Mouse (Mus musculus) heart, embryonic 15.5 days (tissue): ENCODE measurements around the gene Dnah7c. TPM values are rescaled to one million over a fixed set of nuclear protein-coding genes. Genes with fewer than 3 reads are reported as not detected.
"Not testable (repeated sequence)": the region's sequence is repeated elsewhere in the genome, so short reads cannot be mapped to it uniquely, and the experiment has no call there.

ENCODE experiments used
- ATAC-seq: fragments of 200-750 bp; cut with Nextera tagmentation; replicated peaks from 2 replicates; pipeline ENCODE4 v1.8.0; 2017; ENCODE audit warnings: low read depth, moderate TSS enrichment; ENCODE audit not compliant: insufficient number of reproducible peaks, insufficient read depth, low FRiP score
- H3K27ac ChIP-seq: fragments of 300-500 bp; sonication (generic); 2 replicates; pipeline ENCODE4 v1.5.1; 2015; ENCODE audit warnings: mild to moderate bottlenecking, inconsistent platforms
- H3K27me3 ChIP-seq: fragments of 300-500 bp; sonication (generic); 2 replicates; pipeline ENCODE4 v1.6.1; 2015; ENCODE audit warnings: inconsistent platforms
- H3K36me3 ChIP-seq: fragments of 300-500 bp; sonication (generic); 2 replicates; pipeline ENCODE4 v1.6.1; 2015; ENCODE audit warnings: mild to moderate bottlenecking, inconsistent platforms
- H3K4me1 ChIP-seq: fragments of 300-500 bp; sonication (generic); replicated peaks from 2 replicates; pipeline ENCODE4 v1.6.1; 2015; ENCODE audit warnings: inconsistent platforms
- H3K4me2 ChIP-seq: fragments of 300-500 bp; sonication (generic); 2 replicates; pipeline ENCODE4 v1.6.1; 2015; ENCODE audit warnings: inconsistent platforms, mild to moderate bottlenecking, moderate library complexity
- H3K4me3 ChIP-seq: fragments of 300-500 bp; sonication (generic); 2 replicates; pipeline ENCODE4 v1.5.1; 2015; ENCODE audit warnings: mild to moderate bottlenecking, inconsistent platforms
- H3K9ac ChIP-seq: fragments of 300-500 bp; sonication (generic); 2 replicates; pipeline ENCODE4 v1.6.1; 2015; ENCODE audit warnings: mild to moderate bottlenecking, inconsistent platforms
- H3K9me3 ChIP-seq: fragments of 300-500 bp; sonication (generic); replicated peaks from 2 replicates; pipeline ENCODE4 v1.6.1; 2016; ENCODE audit warnings: inconsistent platforms
- WGBS: fragments of 180-500 bp; shearing (Covaris S2); methylation state at CpG from one replicate; pipeline ENCODE4 v1.1.7; 2015; ENCODE audit warnings: mixed read lengths; 5-methylcytosine and 5-hydroxymethylcytosine counted together
- polyA plus RNA-seq: library from polyadenylated mRNA; unstranded; fragments of >200 nt; fragmentation: Nextera tagmentation; extraction: Ambion mirVana; gene quantifications from 2 replicates; pipeline ENCODE4 v1.2.1, GENCODE M21; 2015

The Dnah7c gene
- polyA plus RNA-seq, 1 experiment from 2014 or later = 0.04 TPM

DNA sequence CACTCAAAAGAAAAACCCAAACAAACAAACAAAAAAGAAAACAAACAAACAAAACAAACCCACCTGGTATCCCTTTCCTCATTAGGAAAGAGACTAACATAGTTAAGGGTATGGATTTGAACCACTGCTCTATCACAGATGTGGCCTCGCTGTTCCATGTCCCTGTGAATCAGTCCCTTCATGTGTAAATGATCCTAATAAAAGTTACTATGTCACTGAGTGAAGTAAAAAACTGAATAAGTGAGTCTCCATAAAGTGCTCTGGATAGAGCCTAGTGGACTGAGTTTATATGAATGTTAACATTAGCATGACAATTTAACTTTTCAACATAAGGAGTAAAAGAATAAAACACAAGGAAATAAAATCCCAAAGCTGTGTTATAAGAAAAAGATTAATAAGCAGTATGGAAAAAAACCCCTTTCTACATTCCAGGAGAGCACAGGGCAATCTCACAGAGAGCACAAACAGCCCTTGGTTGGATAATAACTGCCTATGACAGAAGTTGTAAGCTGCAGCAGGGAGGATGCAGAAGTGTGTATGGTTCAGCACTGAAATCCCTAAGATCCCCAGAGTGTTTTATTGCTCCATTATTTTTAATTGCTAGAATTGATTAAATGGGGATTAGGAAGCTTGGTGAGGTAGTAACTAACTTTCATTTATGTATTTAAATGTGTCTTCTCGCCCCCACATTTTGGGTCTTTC lies 308.2 kb downstream of the Dnah7c start:
- H3K4me2 ChIP-seq, H3K36me3 ChIP-seq, H3K9me3 ChIP-seq, H3K27me3 ChIP-seq, H3K4me3 ChIP-seq, ATAC-seq, H3K4me1 ChIP-seq, H3K9ac ChIP-seq, H3K27ac ChIP-seq: not testable (repeated sequence)
- 77% methylated on average over 2 of the region's 2 CpGs for whole genome bisulfite sequencing

DNA sequence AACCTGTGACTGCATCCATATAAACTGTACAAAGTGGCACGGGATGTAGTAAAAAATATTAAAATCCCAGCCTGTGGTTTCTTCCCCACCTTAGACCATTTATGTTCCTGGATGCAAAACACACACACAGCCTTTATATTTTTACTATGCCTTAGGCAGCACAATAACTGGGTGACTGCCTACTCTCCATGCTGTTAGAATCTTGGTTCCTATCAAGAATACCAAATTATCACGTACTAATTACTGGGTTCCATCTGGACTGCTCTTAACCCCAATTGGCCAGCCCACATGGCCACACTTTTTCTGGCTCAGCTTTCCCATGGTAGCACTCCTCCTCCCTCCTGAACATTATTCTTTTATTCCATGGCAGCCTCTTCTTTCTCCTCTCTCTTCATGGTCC lies 309.1 kb downstream of the Dnah7c start:
- H3K36me3 ChIP-seq, H3K27me3 ChIP-seq, ATAC-seq, H3K4me2 ChIP-seq, H3K4me1 ChIP-seq, H3K9ac ChIP-seq, H3K27ac ChIP-seq, H3K4me3 ChIP-seq, H3K9me3 ChIP-seq: not testable (repeated sequence)
- 77% methylated on average over 2 of the region's 2 CpGs for WGBS

DNA sequence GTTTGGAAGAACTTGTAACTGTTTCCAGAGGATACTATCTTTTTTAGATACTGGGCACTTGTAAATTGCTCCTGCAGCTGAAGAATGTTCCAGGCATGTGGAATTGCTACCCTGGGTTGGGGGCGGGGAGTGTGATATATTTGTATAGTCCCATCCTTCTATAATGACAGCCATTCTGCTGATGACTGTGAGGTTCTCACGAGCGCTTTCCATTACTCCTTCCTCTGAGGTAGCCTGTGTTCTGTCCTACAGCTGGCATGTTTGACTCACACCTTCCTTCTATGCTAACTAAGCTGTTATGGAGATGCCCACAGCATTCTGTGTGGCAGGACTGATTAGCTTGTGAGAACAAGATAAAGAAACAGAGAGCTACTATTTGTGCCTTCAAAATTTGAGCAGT lies 339.2 kb downstream of the Dnah7c start:
- not testable (repeated sequence) for H3K27me3 ChIP-seq, H3K9ac ChIP-seq, H3K36me3 ChIP-seq, H3K9me3 ChIP-seq, H3K4me2 ChIP-seq, H3K27ac ChIP-seq, H3K4me3 ChIP-seq, H3K4me1 ChIP-seq, ATAC-seq
- WGBS = 28% methylated on average over 3 of the region's 3 CpGs

DNA sequence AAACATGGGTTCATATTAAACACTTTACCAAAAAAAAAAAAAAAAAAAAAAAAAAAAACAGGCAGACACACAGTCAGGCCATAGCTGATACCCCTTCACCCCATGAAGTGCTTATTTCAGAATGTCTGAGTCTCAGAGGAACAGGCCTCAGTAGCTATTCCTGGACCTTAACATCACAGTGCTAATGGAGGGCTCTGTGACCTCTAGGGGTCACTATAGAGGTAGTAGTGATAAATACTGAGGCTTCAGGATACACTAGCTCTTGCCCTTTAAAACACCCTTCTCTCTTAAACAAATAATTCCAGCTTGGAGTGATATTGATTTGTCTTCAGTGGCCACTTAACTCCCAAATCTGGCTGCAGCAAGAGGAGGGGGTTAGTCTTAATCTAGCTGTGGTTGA lies 343.9 kb downstream of the Dnah7c start:
- not testable (repeated sequence) for H3K27ac ChIP-seq, H3K36me3 ChIP-seq, H3K9me3 ChIP-seq, H3K9ac ChIP-seq, H3K4me2 ChIP-seq, H3K27me3 ChIP-seq, H3K4me1 ChIP-seq, H3K4me3 ChIP-seq, ATAC-seq

DNA sequence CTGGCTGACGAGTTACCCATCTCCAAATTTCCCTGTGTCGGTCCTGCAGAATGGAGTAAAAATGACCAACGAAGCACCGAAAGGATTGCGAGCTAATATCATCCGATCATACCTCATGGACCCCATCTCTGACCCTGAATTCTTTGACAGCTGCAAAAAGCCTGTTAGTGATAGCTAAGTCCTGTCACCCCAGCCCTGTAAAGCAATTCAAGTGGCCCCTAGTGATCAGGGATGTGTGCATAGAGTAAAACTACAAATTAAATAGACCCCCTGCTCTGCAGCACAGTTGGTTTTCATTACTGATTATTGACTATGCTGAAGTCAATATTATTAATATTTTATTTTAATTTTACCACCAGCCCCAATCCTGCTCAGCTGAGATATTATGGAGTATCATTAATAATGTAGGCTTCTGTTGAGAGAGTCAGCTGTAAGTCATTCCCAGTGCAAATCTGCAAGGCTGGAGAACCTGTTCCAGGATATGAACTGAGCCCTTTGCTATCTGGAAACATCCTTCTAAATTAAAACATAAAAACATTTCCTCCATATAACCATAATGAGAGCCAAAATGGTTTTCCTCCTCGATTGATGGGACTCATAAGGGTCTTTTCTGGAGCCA lies 344.8 kb downstream of the Dnah7c start:
- H3K27me3 ChIP-seq, H3K36me3 ChIP-seq, ATAC-seq, H3K9ac ChIP-seq, H3K4me3 ChIP-seq, H3K27ac ChIP-seq, H3K4me2 ChIP-seq, H3K4me1 ChIP-seq, H3K9me3 ChIP-seq: not testable (repeated sequence)
- 84% methylated on average over 7 of the region's 7 CpGs for WGBS

DNA sequence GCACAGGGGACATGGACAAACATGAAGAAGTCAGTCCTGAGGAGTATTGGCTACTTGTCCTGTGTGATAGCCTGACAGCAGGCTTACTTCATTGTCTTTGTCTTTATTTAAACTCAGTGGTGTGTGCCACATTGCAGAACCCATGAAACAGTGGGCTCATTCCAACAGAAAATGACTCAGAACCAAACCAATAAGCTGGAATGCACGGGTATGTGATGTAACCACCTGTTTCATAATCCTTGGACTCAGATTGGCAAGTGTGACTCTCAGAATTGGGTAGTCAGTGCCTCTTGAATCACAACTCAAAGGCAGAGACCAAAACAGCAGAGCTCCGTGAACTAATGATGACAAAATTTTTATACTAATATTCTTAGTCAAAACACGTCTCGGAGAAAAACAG lies 356.8 kb downstream of the Dnah7c start:
- not testable (repeated sequence) for H3K27ac ChIP-seq, H3K4me1 ChIP-seq, H3K27me3 ChIP-seq, H3K36me3 ChIP-seq, ATAC-seq, H3K9ac ChIP-seq, H3K4me2 ChIP-seq, H3K9me3 ChIP-seq, H3K4me3 ChIP-seq
- 70% methylated on average over 4 of the region's 4 CpGs for WGBS

DNA sequence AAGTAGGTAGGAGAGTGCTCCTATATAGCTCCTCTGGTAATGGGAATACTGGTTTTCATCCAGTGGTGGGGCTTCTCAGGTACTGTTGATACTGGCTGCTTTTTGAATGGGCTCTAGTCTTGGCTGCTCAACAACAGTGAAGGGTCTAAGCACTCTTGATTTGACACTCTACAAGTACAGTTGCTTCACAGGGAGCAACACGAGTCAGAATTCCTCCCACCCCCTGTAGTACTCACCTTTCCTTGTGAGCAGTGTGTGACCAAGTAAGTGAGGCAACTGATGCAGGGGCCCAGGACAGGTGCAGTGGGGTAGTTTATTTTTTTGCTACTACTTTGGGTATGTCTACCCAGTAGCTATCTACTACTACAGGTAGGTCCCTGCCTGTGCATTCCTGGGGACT lies 379.7 kb downstream of the Dnah7c start:
- no peaks in the 10 kb centered on the region for H3K9me3 ChIP-seq
- ATAC-seq = no peak
- no peaks in the 10 kb centered on the region; the same call in 1 of the 2 replicates for H3K36me3 ChIP-seq
- WGBS = 69% methylated on average over 1 of the region's 1 CpGs
- no peak overlapping the region for H3K27ac ChIP-seq
- no peak overlapping the region for H3K4me2 ChIP-seq
- no peak overlapping the region for H3K9ac ChIP-seq
- H3K4me3 ChIP-seq = no peak overlapping the region
- H3K4me1 ChIP-seq = no peaks in the 10 kb centered on the region
- H3K27me3 ChIP-seq = no peaks in the 10 kb centered on the region

DNA sequence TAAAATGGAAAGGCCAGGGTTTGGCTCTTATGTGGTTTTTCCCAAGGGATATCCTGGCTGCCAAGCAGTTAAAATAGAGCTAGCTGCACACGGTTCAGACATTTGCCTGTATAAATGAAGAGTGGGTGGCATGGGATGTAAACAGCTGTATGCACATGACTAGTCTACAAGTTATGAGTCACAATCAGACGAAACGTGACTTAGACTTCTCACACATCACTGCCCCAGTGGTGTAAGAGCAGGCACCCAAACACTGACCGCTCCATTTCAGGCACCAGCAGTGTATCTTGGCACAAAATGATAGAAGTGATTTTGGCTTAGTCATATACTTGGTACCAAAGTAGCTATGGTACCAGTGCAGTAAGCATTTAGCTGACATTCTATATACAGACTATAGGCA lies 383.2 kb downstream of the Dnah7c start:
- not testable (repeated sequence) for H3K9me3 ChIP-seq, H3K9ac ChIP-seq, H3K36me3 ChIP-seq, ATAC-seq, H3K4me1 ChIP-seq, H3K27ac ChIP-seq, H3K27me3 ChIP-seq, H3K4me3 ChIP-seq, H3K4me2 ChIP-seq
- 85% methylated on average over 4 of the region's 4 CpGs for WGBS

DNA sequence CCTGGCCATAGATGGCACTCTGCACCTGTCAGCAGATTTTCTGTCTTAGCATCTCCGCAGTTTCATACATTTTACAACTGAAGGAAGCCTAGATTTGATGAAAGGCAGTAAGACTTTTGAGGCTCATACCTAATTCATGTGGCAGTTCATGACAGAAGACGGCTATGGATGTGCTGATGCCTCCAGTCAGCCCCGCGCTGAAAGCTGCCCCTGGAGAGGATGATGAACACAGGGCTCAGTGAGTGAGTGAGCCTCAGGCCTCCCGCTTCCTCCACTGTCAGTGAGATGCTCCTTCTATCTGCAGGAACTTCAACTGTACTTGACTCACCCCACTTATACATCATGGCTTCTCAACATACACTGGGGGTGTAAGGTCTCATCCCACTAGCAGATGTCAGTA lies 392.5 kb downstream of the Dnah7c start:
- WGBS = 87% methylated on average over 5 of the region's 5 CpGs
- Histone ChIP-seq H3K9me3 (no peaks in the 10 kb centered on the region), H3K36me3 (0 out of 2 replicates have a peak, but pooled peaks cover 4% of the 10 kb centered on the region), H3K4me1 (no peaks in the 10 kb centered on the region), H3K27me3 (no peaks in the 10 kb centered on the region), H3K27ac (no peak overlapping the region), H3K9ac (no peak overlapping the region), H3K4me3 (no peak overlapping the region), H3K4me2 (no peak overlapping the region)
- no peak for ATAC-seq

DNA sequence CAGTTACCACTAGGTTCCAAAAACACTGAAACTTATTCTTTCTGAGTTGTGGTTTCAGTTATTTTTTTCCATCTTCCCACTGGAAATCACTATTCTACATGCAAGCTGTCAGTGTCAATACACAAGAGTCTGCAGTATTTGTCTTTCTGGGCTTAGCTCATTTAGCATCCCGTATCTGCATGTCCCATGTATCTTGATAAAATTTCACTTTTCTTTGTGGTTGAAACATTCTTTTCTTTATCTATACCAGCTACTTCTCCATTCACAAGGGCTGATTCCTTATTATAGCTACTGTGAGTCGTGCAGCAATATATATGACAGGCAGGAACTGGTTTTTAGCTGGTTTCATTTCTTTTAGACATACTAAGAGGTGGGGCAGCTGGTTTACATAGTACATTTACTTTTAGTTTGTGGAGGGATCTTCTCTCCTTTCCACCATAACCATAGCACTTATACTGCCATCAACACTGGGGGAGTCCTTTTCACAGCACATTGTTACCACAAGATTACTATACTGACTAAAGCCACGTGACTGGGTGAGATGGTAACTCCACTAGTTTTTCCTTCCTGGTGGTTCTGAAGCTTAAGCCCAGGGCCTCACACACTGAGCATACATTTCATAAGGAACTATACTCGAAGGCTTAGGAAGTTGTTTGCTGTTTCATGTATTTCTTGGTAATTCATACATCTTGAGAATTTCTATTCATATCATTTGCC lies 397.0 kb downstream of the Dnah7c start:
- H3K36me3 ChIP-seq = peaks cover 4% of the 10 kb centered on the region; the same call in 1 of the 2 replicates
- no peak overlapping the region for H3K4me2 ChIP-seq
- no peak overlapping the region for H3K4me3 ChIP-seq
- H3K9me3 ChIP-seq = no peaks in the 10 kb centered on the region
- H3K9ac ChIP-seq = no peak overlapping the region
- H3K27ac ChIP-seq = no peak overlapping the region
- no peaks in the 10 kb centered on the region for H3K27me3 ChIP-seq
- WGBS = 85% methylated on average over 4 of the region's 4 CpGs
- H3K4me1 ChIP-seq = no peaks in the 10 kb centered on the region
- no peak for ATAC-seq

DNA sequence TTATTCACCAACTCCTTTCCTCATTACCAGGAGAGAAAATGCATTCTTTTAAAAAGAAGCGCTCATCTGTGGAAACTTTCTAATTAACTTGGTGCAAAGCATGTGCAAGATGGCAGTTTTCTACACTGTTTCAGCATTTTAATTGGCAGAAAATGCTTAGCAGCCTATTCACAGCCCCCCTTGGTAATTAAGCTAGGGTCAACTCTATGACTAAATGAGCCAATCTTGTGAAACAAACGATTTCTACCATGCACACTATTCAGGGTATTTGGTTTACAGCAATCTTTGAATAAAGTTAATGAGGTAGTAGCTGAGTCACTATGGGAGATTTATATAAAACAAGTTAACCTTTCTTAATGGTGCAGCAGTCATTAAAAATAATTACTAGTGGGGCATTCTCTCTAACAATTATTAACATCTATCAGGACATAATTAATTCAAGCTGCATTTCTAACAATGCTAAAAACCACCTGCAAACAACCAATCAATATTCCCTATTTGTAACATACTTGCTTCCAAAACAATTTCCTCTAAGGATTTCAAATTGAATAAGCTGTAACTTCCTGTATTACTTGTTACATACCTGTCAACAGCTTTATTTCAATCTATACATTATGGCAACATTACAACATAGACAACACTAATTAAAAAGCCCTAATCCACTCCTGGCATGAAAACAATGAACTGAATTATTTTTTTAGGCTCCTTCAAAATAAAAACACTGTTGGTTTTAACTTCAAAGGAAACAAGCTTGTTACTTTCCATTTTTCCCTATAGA lies 404.9 kb downstream of the Dnah7c start:
- ATAC-seq = no peak
- no peaks in the 10 kb centered on the region for H3K27me3 ChIP-seq
- 83% methylated on average over 2 of the region's 2 CpGs for WGBS
- no peak overlapping the region for H3K4me2 ChIP-seq
- no peaks in the 10 kb centered on the region for H3K4me1 ChIP-seq
- no peak overlapping the region for H3K27ac ChIP-seq
- H3K9ac ChIP-seq = no peak overlapping the region
- H3K9me3 ChIP-seq = no peaks in the 10 kb centered on the region
- H3K36me3 ChIP-seq = peaks cover 7% of the 10 kb centered on the region
- H3K4me3 ChIP-seq = no peak overlapping the region
